Mouse (Mus musculus) myocyte (in vitro differentiated cells): ENCODE results near the gene Padi6.

Experiments used
- CEBPB ChIP-seq: IDR thresholded peaks from 2 replicates; pipeline ENCODE4 v1.6.1; 2011; ENCODE audit warnings: mild to moderate bottlenecking, moderate library complexity; ENCODE audit not compliant: poor library complexity, insufficient read depth, severe bottlenecking
- E2F4 ChIP-seq: IDR thresholded peaks from one replicate; pipeline ENCODE4 v1.6.1; 2011; ENCODE audit warnings: mild to moderate bottlenecking, control low read depth, moderate library complexity; ENCODE audit not compliant: insufficient read depth
- MAX ChIP-seq: IDR thresholded peaks from one replicate; pipeline ENCODE4 v1.6.1; 2011; ENCODE audit warnings: low read depth, mild to moderate bottlenecking, control low read depth
- MYOD1 ChIP-seq, 3 experiments: IDR thresholded peaks; one replicate each; pipeline ENCODE4 v1.6.1; 2011; ENCODE audit warnings: control low read depth in 2 of 3, low read depth in 2 of 3, mild to moderate bottlenecking in 2 of 3, moderate library complexity in 1 of 3; ENCODE audit not compliant: insufficient read length in 2 of 3, control insufficient read depth in 1 of 3
- MYOG ChIP-seq, 3 experiments: IDR thresholded peaks; one replicate each; pipeline ENCODE4 v1.6.1; 2011; ENCODE audit warnings: control low read depth in 2 of 3, low read depth in 2 of 3, mild to moderate bottlenecking in 2 of 3; ENCODE audit not compliant: insufficient read length in 2 of 3, control insufficient read depth in 1 of 3, insufficient read depth in 1 of 3
- POLR2A ChIP-seq: IDR thresholded peaks from one replicate; pipeline ENCODE4 v1.6.1; 2011; ENCODE audit warnings: low read depth, mild to moderate bottlenecking, control low read depth, moderate library complexity; ENCODE audit not compliant: insufficient read length
- POLR2AphosphoS2 ChIP-seq: IDR thresholded peaks from one replicate; pipeline ENCODE4 v1.6.1; 2011; ENCODE audit warnings: low read depth, control low read depth; ENCODE audit not compliant: insufficient read length
- REST ChIP-seq: IDR thresholded peaks from one replicate; pipeline ENCODE4 v1.6.1; 2011; ENCODE audit warnings: mild to moderate bottlenecking, control low read depth, moderate library complexity; ENCODE audit not compliant: insufficient read depth, insufficient read length
- SRF ChIP-seq: IDR thresholded peaks from one replicate; pipeline ENCODE4 v1.6.1; 2011; ENCODE audit warnings: low read depth; ENCODE audit not compliant: control insufficient read depth, insufficient read length
- TCF12 ChIP-seq: IDR thresholded peaks from one replicate; pipeline ENCODE4 v1.6.1; 2011; ENCODE audit warnings: mild to moderate bottlenecking, control low read depth; ENCODE audit not compliant: poor library complexity, insufficient read depth, severe bottlenecking

DNA sequence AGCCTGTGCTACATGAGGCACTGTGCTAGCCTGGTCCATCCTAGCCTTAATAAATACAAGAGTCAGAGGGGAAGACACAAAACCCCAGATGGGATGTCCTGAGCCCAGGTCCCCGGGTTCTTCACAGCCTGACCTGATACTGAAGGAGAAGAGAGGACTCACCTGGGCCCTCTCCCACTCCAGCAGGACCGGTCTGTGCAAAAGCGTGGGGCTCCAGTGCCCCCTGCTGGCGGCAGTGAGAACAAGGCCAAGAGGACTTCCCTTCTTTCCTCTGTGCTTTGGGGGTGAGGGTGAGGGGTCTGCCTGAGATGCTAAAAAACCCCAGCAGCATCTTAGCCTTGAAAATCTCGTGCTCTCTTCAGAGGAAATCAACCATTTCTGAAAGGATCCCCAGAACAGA lies 63.4 kb downstream of the Padi6 start:
- TF ChIP-seq MYOG (IDR thresholded peaks at IDR 0.05; ENCODE audit: control insufficient read depth in 1 of 3, insufficient read depth in 1 of 3, insufficient read length in 2 of 3, low read depth in 2 of 3) (no peak), E2F4 (no peak), POLR2AphosphoS2 (no peak), POLR2A (no peak), TCF12 (no peak), SRF (no peak), MAX (no peak), CEBPB (no peak), REST (no peak), MYOD1 (IDR thresholded peaks at IDR 0.05; ENCODE audit: control insufficient read depth in 1 of 3, insufficient read length in 2 of 3, low read depth in 2 of 3) (no peak)
